Mouse (Mus musculus) brain, embryonic 14.5 days (tissue): ENCODE data around the gene Nos1.

Experiments used
- CTCF ChIP-seq: fragments of 200-500 bp; IDR thresholded peaks from 2 replicates; pipeline ENCODE4 v1.5.1; 2012; ENCODE audit warnings: inconsistent platforms, mild to moderate bottlenecking, moderate library complexity, borderline replicate concordance; ENCODE audit not compliant: insufficient read depth, insufficient read length; ENCODE audit errors: extremely low read depth
- POLR2A ChIP-seq: fragments of 200-500 bp; IDR thresholded peaks from 2 replicates; pipeline ENCODE4 v1.6.1; 2012; ENCODE audit warnings: mild to moderate bottlenecking, inconsistent platforms, borderline replicate concordance; ENCODE audit not compliant: poor library complexity, insufficient read depth, insufficient read length, severe bottlenecking; ENCODE audit errors: extremely low read depth

DNA sequence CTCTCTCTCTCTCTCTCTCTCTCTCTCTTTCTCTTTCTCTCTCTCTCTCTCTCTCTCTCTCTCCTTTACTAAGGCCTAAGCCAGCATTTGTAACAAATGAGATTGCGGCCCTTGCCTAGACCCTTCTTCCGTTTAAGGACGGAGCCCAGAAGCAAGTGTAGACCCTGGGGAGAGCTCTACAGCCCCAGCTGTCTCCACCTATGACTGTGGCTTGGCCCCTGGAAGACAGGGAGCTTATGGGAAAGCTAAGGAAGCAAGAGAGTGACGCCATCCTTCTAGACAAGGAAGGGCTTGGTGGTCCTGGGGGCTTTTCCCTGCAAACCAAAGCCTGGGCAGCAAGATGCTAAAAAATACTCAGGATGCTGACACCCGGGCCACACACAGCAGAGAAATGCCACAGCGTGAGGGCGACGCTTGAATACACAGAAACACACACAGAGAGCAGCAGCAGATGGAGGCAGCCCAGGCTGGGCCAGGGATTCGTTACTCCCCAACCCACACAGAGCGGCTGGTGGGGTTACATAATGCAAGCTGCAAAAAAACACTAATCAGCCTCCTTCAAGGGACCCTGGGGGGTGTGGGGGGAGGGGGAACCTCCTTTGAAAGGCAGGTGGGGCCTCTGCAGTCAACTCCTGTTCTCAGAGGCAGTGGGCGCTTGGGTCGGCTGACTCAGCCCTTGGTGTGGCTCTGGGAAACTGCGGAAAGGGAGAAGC lies 83.9 kb downstream of the Nos1 start:
- TF ChIP-seq CTCF (no peak), POLR2A (no peak)
